Mouse (Mus musculus) bone marrow, adult 2 months (tissue): ENCODE data around the gene Slirp. TPM values are rescaled to one million over a fixed set of nuclear protein-coding genes. Genes with fewer than 3 reads are reported as not detected.

Source experiments
- H3K27ac ChIP-seq: fragments of 200-500 bp; 2 replicates; pipeline ENCODE4 v1.5.1; 2012; ENCODE audit warnings: low read depth, mild to moderate bottlenecking, control low read depth, inconsistent platforms, low read length; ENCODE audit not compliant: control insufficient read depth, poor library complexity, insufficient read depth
- H3K4me1 ChIP-seq: fragments of 200-500 bp; 2 replicates; pipeline ENCODE4 v1.6.1; 2011; ENCODE audit warnings: low read length; ENCODE audit not compliant: control insufficient read depth, insufficient read depth
- H3K4me3 ChIP-seq: fragments of 200-500 bp; replicated peaks from 2 replicates; pipeline ENCODE3; 2011; ENCODE audit warnings: mild to moderate bottlenecking, low read depth, low read length, control low read depth; ENCODE audit not compliant: control insufficient read depth
- CTCF ChIP-seq: fragments of 200-500 bp; IDR thresholded peaks from 2 replicates; pipeline ENCODE4 v1.5.1; 2011; ENCODE audit warnings: low read length, control low read depth; ENCODE audit not compliant: control insufficient read depth, insufficient read depth
- POLR2A ChIP-seq: fragments of 200-500 bp; IDR thresholded peaks from 2 replicates; pipeline ENCODE4 v1.6.1; 2011; ENCODE audit warnings: low read depth, mild to moderate bottlenecking, control low read depth, low read length, borderline replicate concordance; ENCODE audit not compliant: control insufficient read depth
- WGBS: fragments of 180-500 bp; shearing (Covaris S2); methylation state at CpG from one replicate; pipeline ENCODE4 v1.1.7; 2018; 5-methylcytosine and 5-hydroxymethylcytosine counted together
- polyA plus RNA-seq: library from polyadenylated mRNA; stranded (reverse); fragments of >200 nt; gene quantifications from 2 replicates; pipeline ENCODE4 v1.2.4, GENCODE M21; 2011; ENCODE audit warnings: low replicate concordance; ENCODE audit not compliant: missing spikeins, insufficient read depth, insufficient read length

Slirp gene
- polyA plus RNA-seq, 1 experiment, result 160 TPM

DNA sequence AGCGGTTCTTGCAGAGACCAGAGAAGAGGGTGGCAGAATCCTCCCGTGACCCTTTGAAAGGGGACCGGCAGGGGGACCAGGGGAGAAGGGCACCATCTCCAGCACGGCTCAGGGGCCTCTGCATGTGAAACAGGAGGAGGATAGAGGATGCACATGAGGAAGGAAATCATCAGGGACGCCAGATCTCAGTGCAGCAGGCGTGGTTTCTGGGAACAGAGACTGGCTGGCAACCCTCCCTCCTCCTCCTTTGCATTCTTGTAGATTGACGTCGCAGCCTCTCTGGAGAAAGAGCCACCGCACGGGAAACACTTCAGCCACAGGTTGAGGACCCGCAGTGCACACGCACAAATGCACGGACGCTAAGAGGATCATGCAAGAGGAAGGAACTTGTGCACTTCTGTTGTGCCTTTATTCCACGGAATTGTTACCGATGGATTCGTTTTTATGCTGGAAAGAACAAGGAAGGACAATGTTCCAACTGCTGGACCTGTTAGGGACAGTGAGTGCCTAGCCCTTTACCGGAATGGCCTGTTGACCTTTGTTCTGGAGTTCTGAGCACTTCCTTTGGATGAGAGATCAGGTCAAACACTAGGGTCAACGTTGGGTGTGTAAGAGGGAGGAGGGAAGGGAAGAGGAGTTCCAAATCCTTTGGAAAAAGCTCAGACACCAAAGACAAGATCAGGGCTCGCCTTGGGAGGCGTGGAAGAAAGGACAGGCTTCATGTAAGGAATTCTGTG is 35.7 kb upstream of the Slirp start:
- H3K27ac ChIP-seq, result no peak overlapping the region
- H3K4me1 ChIP-seq, result no peaks in the 10 kb centered on the region
- 11% methylated on average over 21 of the region's 21 CpGs for WGBS
- TF ChIP-seq POLR2A (no peak), CTCF (no peak)
- peak overlapping the region; percentile 29 for H3K4me3 ChIP-seq

DNA sequence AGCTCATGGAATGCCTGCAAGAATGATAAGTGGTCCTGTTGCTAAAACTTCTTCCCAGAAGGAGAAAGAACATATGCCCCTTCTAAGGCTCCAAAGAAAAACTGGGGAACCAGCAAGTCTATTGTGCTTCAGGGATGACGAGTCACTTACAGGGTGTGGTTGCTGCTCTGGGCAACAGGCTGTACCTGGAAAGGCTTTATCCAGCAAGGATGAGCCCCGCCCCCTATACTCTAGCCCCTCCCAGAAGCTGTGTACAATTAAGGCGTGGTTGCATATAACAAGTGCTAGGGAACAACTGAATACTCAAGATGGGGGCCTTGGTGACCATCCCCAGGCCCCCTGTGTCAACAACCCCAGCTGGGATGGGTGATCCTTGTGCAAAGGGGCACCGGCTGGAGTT is 34.6 kb upstream of the Slirp start:
- no peak overlapping the region for H3K4me3 ChIP-seq
- WGBS, result 67% methylated on average over 4 of the region's 4 CpGs
- H3K4me1 ChIP-seq, result no peaks in the 10 kb centered on the region
- TF ChIP-seq CTCF (no peak), POLR2A (no peak)
- no peak overlapping the region for H3K27ac ChIP-seq

GRCm38 (mm10) chr12:87410999-87411398 is 32.7 kb upstream of the Slirp start:
- TF ChIP-seq POLR2A (no peak), CTCF (no peak)
- Histone ChIP-seq H3K27ac (no peak overlapping the region), H3K4me3 (no peak overlapping the region), H3K4me1 (peaks cover 2% of the 10 kb centered on the region; the same call in 1 of the 2 replicates)
- 9% methylated on average over 7 of the region's 7 CpGs for WGBS

DNA sequence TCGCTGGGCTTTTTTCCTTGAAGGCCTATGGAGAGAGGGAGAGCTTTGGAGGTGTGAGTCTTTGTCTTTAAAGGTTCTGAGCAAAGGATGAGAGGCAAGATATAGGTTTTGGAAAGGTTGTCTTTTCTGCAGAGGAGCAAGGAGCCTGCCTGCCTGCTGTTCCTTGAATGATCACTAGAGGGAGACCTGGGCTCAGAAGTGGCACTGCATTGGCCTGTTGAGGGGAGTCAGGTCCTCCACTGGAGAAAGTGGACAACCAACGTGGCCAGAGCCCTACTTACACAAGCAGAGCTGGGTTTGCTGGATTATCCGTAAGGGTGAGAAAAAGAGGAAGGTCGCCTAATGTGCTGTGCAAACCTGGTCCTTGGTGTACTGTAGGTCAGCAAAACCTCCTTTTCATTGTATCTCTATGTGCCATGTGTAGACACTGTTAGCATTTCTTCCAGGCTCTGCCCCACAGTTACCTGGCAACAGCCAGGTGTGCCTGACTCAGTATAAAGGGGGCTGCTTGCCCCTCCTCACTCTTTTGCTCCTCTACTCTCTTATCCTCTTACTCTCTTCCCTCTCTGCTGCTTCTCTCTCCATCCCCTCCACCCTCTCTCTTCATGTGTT is 30.4 kb upstream of the Slirp start:
- no peak for TF ChIP-seq POLR2A
- TF ChIP-seq CTCF, result peak; percentile 82
- H3K4me1 ChIP-seq, result peaks cover 4% of the 10 kb centered on the region; the same call in 1 of the 2 replicates
- 8% methylated on average over 4 of the region's 4 CpGs for WGBS
- H3K4me3 ChIP-seq, result no peak overlapping the region
- H3K27ac ChIP-seq, result no peak overlapping the region

- H3K27ac ChIP-seq, result no peak overlapping the region
- H3K4me3 ChIP-seq, result no peak overlapping the region
- peaks cover 4% of the 10 kb centered on the region; the same call in 1 of the 2 replicates for H3K4me1 ChIP-seq
- TF ChIP-seq POLR2A (no peak), CTCF (no peak)
- WGBS, result 28% methylated on average over 4 of the region's 4 CpGs
Measured at GRCm38 (mm10) chr12:87415358-87415757, 28.3 kb upstream of the Slirp start.

DNA sequence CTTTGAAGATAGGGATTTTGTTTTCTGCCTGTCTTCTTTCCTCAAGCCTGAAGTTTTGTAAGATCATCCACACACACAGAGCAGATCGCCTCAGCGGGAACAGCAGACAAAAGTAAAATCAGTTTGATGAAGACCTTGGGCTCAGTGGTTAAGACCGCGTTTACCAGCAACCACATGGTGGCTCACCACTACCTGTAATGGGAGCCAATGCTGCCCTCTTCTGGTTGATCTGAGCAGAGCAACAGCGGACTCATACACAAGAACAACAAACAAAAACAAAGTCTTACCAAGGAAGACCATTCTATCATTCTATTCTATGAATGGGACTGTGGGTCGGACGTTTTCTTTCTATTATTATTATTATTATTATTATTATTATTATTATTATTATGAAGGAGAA is 27.0 kb upstream of the Slirp start:
- TF ChIP-seq POLR2A (no peak), CTCF (peak; percentile 88)
- Histone ChIP-seq H3K4me3 (no peak overlapping the region), H3K4me1 (peaks cover 4% of the 10 kb centered on the region; the same call in 1 of the 2 replicates), H3K27ac (no peak overlapping the region)
- WGBS, result 28% methylated on average over 7 of the region's 7 CpGs

- peaks cover 5% of the 10 kb centered on the region; the same call in 1 of the 2 replicates for H3K4me1 ChIP-seq
- H3K4me3 ChIP-seq, result no peak overlapping the region
- TF ChIP-seq CTCF (no peak), POLR2A (no peak)
- H3K27ac ChIP-seq, result no peak overlapping the region
- WGBS, result 79% methylated on average over 5 of the region's 5 CpGs
Measured at GRCm38 (mm10) chr12:87418921-87419320, 24.8 kb upstream of the Slirp start.

- no peak overlapping the region for H3K27ac ChIP-seq
- peaks cover 5% of the 10 kb centered on the region; the same call in 1 of the 2 replicates for H3K4me1 ChIP-seq
- no peak for TF ChIP-seq CTCF
- TF ChIP-seq POLR2A, result no peak
- 67% methylated on average over 12 of the region's 12 CpGs for WGBS
- H3K4me3 ChIP-seq, result no peak overlapping the region
Measured at GRCm38 (mm10) chr12:87419974-87420485, 23.7 kb upstream of the Slirp start.
